Mouse (Mus musculus): Measurements from ENCODE around the gene P2ry12. TPM values are rescaled to one million over a fixed set of nuclear protein-coding genes. Genes with fewer than 3 reads are reported as not detected.

Gene P2ry12
- polyA plus RNA-seq, 2 experiments: 1.2 to 1.9 TPM

DNA sequence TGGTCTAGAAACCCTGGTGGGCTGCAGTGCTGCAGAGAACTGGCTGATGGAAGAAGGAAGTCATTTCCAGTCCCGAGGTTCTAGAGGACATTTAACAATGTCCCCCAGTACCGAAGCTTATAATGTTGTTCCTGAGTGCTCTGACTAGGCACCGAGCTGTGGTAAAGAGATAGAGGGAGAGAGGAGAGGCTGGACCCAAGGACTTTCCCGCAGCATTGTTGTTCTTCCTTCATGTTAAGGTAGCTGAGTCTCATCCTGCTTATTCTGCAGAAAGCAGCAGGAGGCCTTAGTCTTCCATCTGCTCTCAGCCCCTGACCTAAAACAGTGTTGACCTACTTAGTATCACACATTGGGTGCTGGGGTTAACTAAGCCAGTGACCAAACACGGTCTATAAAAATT, 85.8 kb downstream of the P2ry12 start:
- Histone ChIP-seq H3K27ac (no peak overlapping the region), H3K4me2 (ENCODE audit: low read depth) (no peak overlapping the region), H3K4me3 (ENCODE audit: insufficient read depth in 1 of 2, low read depth in 2 of 2, low read length in 2 of 2) (no peak overlapping the region), H3K36me3 (replicated peaks; ENCODE audit: control insufficient read depth, insufficient read depth, low read depth) (no peaks in the 10 kb centered on the region), H3K4me1 (replicated peaks; ENCODE audit: control insufficient read depth in 2 of 2, insufficient read depth in 2 of 2, low read length in 1 of 2) (peaks cover 0 to 5% of the 10 kb centered on the region in 2 experiments; a peak in 1 of 4 replicates), H3K27me3 (ENCODE audit: control insufficient read depth, insufficient read depth, low read length) (no peaks in the 10 kb centered on the region), H3K9me3 (ENCODE audit: control insufficient read depth, low read length) (no peaks in the 10 kb centered on the region), H3K9ac (replicated peaks) (no peak overlapping the region)
- TF ChIP-seq EP300 (IDR thresholded peaks at IDR 0.05; ENCODE audit: low read depth) (no peak), CTCF (IDR thresholded peaks at IDR 0.05; ENCODE audit: low read depth) (no peak)
- ATAC-seq (ENCODE audit: insufficient read depth): no peak
- DNase-seq (ENCODE audit: low read depth in 3 of 3, low spot score in 3 of 3): no peak
- 43% methylated on average over 5 of the region's 5 CpGs for WGBS (ENCODE audit: insufficient replicate concordance)

- WGBS (ENCODE audit: insufficient replicate concordance): 28% methylated on average over 5 of the region's 5 CpGs
Observed at GRCm38 (mm10) chr3:59175234-59175633, 87.4 kb downstream of the P2ry12 start.

GRCm38 (mm10) chr3:59174426-59175154, 88.1 kb downstream of the P2ry12 start:
- ATAC-seq (ENCODE audit: insufficient read depth) (no peak), DNase-seq (ENCODE audit: low read depth in 3 of 3, low spot score in 3 of 3) (no peak)
- no peak overlapping the region for H3K27ac ChIP-seq
- no peak overlapping the region for H3K4me2 ChIP-seq (ENCODE audit: low read depth)
- H3K4me3 ChIP-seq (ENCODE audit: insufficient read depth in 1 of 2, low read depth in 2 of 2, low read length in 2 of 2): no peak overlapping the region
- TF ChIP-seq EP300 (IDR thresholded peaks at IDR 0.05; ENCODE audit: low read depth) (no peak), CTCF (IDR thresholded peaks at IDR 0.05; ENCODE audit: low read depth) (0 out of 2 replicates have a peak, but pooled peaks have one; percentile 6)
- H3K36me3 ChIP-seq (replicated peaks; ENCODE audit: control insufficient read depth, insufficient read depth, low read depth): no peaks in the 10 kb centered on the region
- no peaks in the 10 kb centered on the region for H3K9me3 ChIP-seq (ENCODE audit: control insufficient read depth, low read length)
- H3K27me3 ChIP-seq (ENCODE audit: control insufficient read depth, insufficient read depth, low read length): no peaks in the 10 kb centered on the region
- H3K9ac ChIP-seq (replicated peaks): no peak overlapping the region
- H3K4me1 ChIP-seq (replicated peaks; ENCODE audit: control insufficient read depth in 2 of 2, insufficient read depth in 2 of 2, low read length in 1 of 2): peaks cover 0 to 10% of the 10 kb centered on the region in 2 experiments; a peak in 2 of 4 replicates
- 40% methylated on average over 6 of the region's 6 CpGs for WGBS (ENCODE audit: insufficient replicate concordance)

More at GRCm38 (mm10) chr3:59175234-59175633, 87.4 kb downstream of the P2ry12 start:
- H3K36me3 ChIP-seq (replicated peaks; ENCODE audit: control insufficient read depth, insufficient read depth, low read depth): no peaks in the 10 kb centered on the region
- DNase-seq (ENCODE audit: low read depth in 3 of 3, low spot score in 3 of 3) (peak in 1 of 3 experiments; percentile 3), ATAC-seq (ENCODE audit: insufficient read depth) (no peak)
- no peaks in the 10 kb centered on the region for H3K9me3 ChIP-seq (ENCODE audit: control insufficient read depth, low read length)
- H3K4me2 ChIP-seq (ENCODE audit: low read depth): no peak overlapping the region
- no peak for TF ChIP-seq EP300 (IDR thresholded peaks at IDR 0.05; ENCODE audit: low read depth)
- peak; percentile 69 for TF ChIP-seq CTCF (IDR thresholded peaks at IDR 0.05; ENCODE audit: low read depth)
- no peak overlapping the region for H3K4me3 ChIP-seq (ENCODE audit: insufficient read depth in 1 of 2, low read depth in 2 of 2, low read length in 2 of 2)
- no peak overlapping the region for H3K27ac ChIP-seq
- H3K27me3 ChIP-seq (ENCODE audit: control insufficient read depth, insufficient read depth, low read length): no peaks in the 10 kb centered on the region
- H3K9ac ChIP-seq (replicated peaks): no peak overlapping the region
- peaks cover 0 to 7% of the 10 kb centered on the region in 2 experiments; a peak in 1 of 4 replicates for H3K4me1 ChIP-seq (replicated peaks; ENCODE audit: control insufficient read depth in 2 of 2, insufficient read depth in 2 of 2, low read length in 1 of 2)

DNA sequence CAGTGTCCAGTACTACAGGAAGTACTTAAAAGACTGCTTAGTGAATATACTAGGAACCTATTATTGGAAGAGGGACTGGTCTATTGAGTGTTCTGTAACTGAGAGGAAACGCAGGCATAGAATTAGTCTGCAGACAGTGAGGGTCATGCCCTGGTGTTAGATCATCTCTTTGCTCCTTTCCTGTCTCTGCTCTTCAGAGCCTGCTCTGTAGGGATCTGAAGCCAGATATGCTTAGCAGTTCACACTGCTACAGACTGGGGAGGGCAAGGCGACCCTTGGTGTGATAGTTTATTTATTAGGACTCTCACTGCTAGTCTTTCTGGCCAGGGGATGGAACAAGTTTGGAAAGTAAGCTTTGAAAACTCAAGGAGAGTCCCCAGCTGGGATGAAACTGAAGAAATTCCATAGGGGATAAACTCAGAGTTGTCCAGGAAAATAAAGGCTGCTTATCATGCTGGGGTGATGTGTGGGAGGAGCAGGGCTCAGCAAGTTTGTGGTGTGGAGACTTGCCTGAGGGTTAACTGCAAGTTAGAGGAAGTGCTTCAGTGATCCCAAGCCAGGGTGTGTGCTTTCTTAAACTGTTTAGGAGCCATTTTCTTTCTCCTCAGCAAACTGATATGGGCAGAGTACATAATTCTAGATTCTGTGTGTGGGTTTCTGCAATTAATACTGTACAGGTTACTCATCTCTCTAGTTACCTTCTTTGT, 92.6 kb downstream of the P2ry12 start:
- TF ChIP-seq EP300 (IDR thresholded peaks at IDR 0.05; ENCODE audit: low read depth): no peak
- TF ChIP-seq CTCF (IDR thresholded peaks at IDR 0.05; ENCODE audit: low read depth): no peak
- H3K9ac ChIP-seq (replicated peaks): no peak overlapping the region
- 41% methylated on average over 2 of the region's 2 CpGs for WGBS (ENCODE audit: insufficient replicate concordance)
- H3K4me3 ChIP-seq (ENCODE audit: insufficient read depth in 1 of 2, low read depth in 2 of 2, low read length in 2 of 2): no peak overlapping the region
- H3K36me3 ChIP-seq (replicated peaks; ENCODE audit: control insufficient read depth, insufficient read depth, low read depth): no peaks in the 10 kb centered on the region
- H3K9me3 ChIP-seq (ENCODE audit: control insufficient read depth, low read length): no peaks in the 10 kb centered on the region
- DNase-seq (ENCODE audit: low read depth in 3 of 3, low spot score in 3 of 3): no peak
- no peaks in the 10 kb centered on the region for H3K27me3 ChIP-seq (ENCODE audit: control insufficient read depth, insufficient read depth, low read length)
- no peak overlapping the region for H3K27ac ChIP-seq
- ATAC-seq (ENCODE audit: insufficient read depth): no peak
- peaks cover 0 to 7% of the 10 kb centered on the region in 2 experiments; a peak in 2 of 4 replicates for H3K4me1 ChIP-seq (replicated peaks; ENCODE audit: control insufficient read depth in 2 of 2, insufficient read depth in 2 of 2, low read length in 1 of 2)
- H3K4me2 ChIP-seq (ENCODE audit: low read depth): no peak overlapping the region

DNA sequence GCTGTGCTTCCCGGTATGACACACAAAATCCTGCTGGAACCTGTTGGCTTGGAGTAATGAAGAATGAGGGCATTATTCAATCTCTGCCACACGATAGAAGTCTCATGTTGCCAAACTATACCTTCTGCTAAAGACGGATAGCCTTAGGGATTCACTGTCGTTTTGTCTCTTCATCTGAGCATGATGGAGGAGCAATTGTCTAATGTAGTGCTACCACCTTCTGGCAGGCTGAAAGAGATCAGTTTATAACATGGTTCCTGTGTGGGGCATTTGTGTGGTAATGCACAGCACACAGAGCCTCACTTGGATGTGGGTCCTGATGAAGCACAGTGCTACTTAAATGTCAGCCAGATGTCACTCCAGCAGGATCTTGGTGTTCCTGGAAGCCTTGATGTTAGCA, 93.5 kb downstream of the P2ry12 start:
- DNase-seq (ENCODE audit: low read depth in 3 of 3, low spot score in 3 of 3): no peak
- Histone ChIP-seq H3K9me3 (ENCODE audit: control insufficient read depth, low read length) (no peaks in the 10 kb centered on the region), H3K4me2 (ENCODE audit: low read depth) (no peak overlapping the region), H3K27ac (no peak overlapping the region), H3K27me3 (ENCODE audit: control insufficient read depth, insufficient read depth, low read length) (no peaks in the 10 kb centered on the region), H3K9ac (replicated peaks) (no peak overlapping the region), H3K36me3 (replicated peaks; ENCODE audit: control insufficient read depth, insufficient read depth, low read depth) (no peaks in the 10 kb centered on the region), H3K4me3 (ENCODE audit: insufficient read depth in 1 of 2, low read depth in 2 of 2, low read length in 2 of 2) (no peak overlapping the region), H3K4me1 (replicated peaks; ENCODE audit: control insufficient read depth in 2 of 2, insufficient read depth in 2 of 2, low read length in 1 of 2) (peaks cover 0 to 7% of the 10 kb centered on the region in 2 experiments; a peak in 2 of 4 replicates)
- TF ChIP-seq EP300 (IDR thresholded peaks at IDR 0.05; ENCODE audit: low read depth) (no peak), CTCF (IDR thresholded peaks at IDR 0.05; ENCODE audit: low read depth) (no peak)
- WGBS (ENCODE audit: insufficient replicate concordance): 56% methylated on average over 4 of the region's 4 CpGs
- ATAC-seq (ENCODE audit: insufficient read depth): no peak

Data from liver, embryonic 14.5 days (tissue).